Mouse (Mus musculus) embryonic fibroblast, embryonic 13.5 days (primary cell): ENCODE measurements around the gene Irf4. TPM values are rescaled to one million over a fixed set of nuclear protein-coding genes. Genes with fewer than 3 reads are reported as not detected.

ENCODE experiments used
- H3K27ac ChIP-seq: 2 replicates; pipeline ENCODE4 v1.5.1; 2012; ENCODE audit warnings: low read length, control low read depth, inconsistent platforms; ENCODE audit not compliant: insufficient read depth
- H3K4me1 ChIP-seq: 2 replicates; pipeline ENCODE4 v1.6.1; 2011; ENCODE audit warnings: low read length; ENCODE audit not compliant: control insufficient read depth, insufficient read depth
- H3K4me3 ChIP-seq: 2 replicates; pipeline ENCODE4 v1.5.1; 2011; ENCODE audit warnings: mild to moderate bottlenecking, control low read depth, low read length; ENCODE audit not compliant: insufficient read depth
- CTCF ChIP-seq: IDR thresholded peaks from 2 replicates; pipeline ENCODE4 v1.5.1; 2011; ENCODE audit warnings: mild to moderate bottlenecking, control low read depth, low read length, moderate library complexity, borderline replicate concordance; ENCODE audit not compliant: insufficient read depth
- POLR2A ChIP-seq: IDR thresholded peaks from 2 replicates; pipeline ENCODE4 v1.6.1; 2011; ENCODE audit warnings: low read depth, mild to moderate bottlenecking, control low read depth, low read length, moderate library complexity
- polyA plus RNA-seq: library from polyadenylated mRNA; stranded (reverse); fragments of >200 nt; gene quantifications from 2 replicates; pipeline ENCODE4 v1.2.4, GENCODE M21; 2011; ENCODE audit warnings: low read depth; ENCODE audit not compliant: missing spikeins, insufficient read length

The Irf4 gene
- polyA plus RNA-seq, 1 experiment = not detected

DNA sequence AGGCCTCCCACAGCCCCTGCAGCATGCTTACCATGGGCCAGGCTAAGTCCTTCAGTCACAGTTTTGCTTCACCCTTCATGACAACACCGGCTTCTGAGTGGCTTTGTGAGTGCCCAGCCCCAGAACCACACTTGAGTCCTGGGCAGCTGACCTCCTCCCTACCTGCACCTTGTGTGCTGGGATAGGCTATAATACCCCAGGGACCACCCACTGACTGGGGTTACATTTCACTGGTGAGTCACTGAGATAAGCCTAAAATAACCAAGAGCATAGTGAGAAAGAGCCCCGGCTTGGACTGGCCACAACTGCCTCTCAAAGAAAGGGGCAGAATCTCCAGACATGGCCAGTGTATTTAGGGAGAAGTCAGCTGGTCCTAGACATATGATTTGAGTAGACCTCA, 32.9 kb downstream of the Irf4 start:
- peak overlapping the region; percentile 30; the same call in 1 of the 2 replicates for H3K27ac ChIP-seq
- no peak overlapping the region for H3K4me3 ChIP-seq
- peaks cover 13% of the 10 kb centered on the region for H3K4me1 ChIP-seq
- TF ChIP-seq POLR2A (no peak), CTCF (no peak)

DNA sequence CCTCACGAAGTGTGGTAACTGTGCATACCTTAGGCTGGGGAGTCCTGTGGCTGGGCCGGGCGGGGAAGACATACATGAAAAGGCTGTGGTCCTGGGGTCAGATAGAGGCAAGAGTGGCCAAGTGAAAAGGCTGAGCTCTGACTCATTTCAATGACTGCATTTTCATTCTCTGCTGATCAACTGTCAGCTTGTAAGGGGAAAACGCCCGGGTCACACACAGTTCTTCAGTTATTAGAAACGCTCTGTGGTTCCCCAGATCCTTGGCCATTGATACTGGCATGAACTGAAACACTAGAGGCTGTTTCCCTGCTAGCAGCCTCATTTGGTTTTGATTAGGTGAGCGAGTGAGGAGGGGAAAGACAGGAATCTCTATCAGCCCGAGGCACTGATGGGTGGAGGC, 33.4 kb downstream of the Irf4 start:
- Histone ChIP-seq H3K4me1 (peaks cover 13% of the 10 kb centered on the region), H3K4me3 (no peak overlapping the region), H3K27ac (peak overlapping the region; percentile 30; the same call in 1 of the 2 replicates)
- no peak for TF ChIP-seq CTCF
- TF ChIP-seq POLR2A = no peak

DNA sequence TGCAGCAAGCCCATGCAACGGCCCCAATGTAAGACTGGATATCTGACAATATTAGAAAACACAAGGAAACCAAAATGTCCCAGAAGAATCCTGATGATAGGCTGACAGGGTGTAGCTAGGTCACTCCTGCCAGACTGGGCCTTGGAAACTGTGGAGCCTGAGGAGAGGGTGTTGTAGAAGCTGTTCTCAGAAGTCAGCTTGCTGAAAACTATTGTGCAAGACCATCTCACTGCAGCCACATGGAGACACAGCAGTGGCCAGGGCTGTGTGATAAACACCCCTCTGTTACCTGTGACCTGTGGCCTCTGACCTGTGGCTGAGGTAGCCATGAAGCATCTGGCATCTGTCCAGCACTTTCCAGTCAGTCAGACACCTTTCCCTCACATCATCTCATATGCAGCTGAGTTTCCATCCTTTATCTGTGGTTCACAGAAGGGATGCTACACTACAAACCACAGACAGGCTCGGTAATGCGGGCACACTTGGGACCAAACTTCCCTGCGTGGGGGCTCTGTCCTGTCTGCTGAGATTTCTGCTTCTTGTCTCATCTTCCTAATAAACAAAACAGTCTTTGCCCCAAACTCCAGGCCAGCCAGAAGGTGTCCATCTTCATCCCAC, 36.5 kb downstream of the Irf4 start:
- Histone ChIP-seq H3K27ac (no peak overlapping the region), H3K4me3 (no peak overlapping the region), H3K4me1 (peaks cover 13% of the 10 kb centered on the region)
- TF ChIP-seq CTCF (no peak), POLR2A (no peak)

GRCm38 (mm10) chr13:30786235-30787035, 37.4 kb downstream of the Irf4 start:
- Histone ChIP-seq H3K27ac (no peak overlapping the region), H3K4me3 (no peak overlapping the region), H3K4me1 (peaks cover 13% of the 10 kb centered on the region)
- TF ChIP-seq CTCF = no peak
- no peak for TF ChIP-seq POLR2A

GRCm38 (mm10) chr13:30787036-30787320, 38.0 kb downstream of the Irf4 start:
- Histone ChIP-seq H3K4me3 (no peak overlapping the region), H3K4me1 (peaks cover 10% of the 10 kb centered on the region), H3K27ac (no peak overlapping the region)
- TF ChIP-seq CTCF = no peak
- TF ChIP-seq POLR2A = no peak

DNA sequence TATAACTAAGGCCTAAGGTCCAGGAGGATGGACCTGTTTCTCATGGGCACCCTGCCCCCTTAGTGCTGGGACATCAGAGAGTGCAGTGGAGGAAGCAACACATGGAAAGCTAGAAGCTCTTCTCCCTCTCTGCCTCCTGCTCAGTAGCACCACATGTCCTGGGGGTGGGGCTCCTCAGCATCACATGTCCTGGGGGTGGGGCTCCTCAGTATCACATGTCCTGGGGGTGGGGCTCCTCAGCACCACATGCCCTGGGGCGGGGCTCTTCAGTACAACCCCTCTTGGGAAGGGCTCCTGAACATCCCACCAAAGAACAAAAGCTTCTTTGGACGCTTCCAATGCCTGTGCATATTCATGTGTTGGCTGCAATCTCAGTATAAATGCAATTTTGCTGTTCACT, 38.5 kb downstream of the Irf4 start:
- no peak overlapping the region for H3K4me3 ChIP-seq
- H3K4me1 ChIP-seq = peaks cover 6% of the 10 kb centered on the region
- TF ChIP-seq POLR2A = no peak
- TF ChIP-seq CTCF = no peak
- no peak overlapping the region for H3K27ac ChIP-seq

DNA sequence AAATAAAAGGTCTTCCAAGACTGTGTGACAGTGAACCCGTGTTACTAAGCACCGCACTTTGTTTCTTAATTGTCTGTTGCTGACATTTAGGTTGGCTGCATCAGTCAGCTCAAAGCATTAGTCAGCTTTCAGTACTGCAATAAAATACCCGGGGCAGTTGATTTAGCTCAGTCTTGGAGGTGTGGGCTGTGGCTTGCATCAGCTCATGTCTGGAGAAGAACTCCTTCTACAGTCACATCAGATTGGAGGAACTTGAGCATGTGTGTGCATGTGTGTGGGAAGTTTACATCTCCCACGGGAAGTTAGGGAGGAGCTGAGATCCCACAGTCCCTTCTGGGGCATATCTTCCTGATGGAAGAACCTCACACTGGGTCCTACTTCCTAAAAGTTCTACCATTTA, 38.9 kb downstream of the Irf4 start:
- no peak overlapping the region for H3K27ac ChIP-seq
- TF ChIP-seq POLR2A (no peak), CTCF (no peak)
- H3K4me1 ChIP-seq = peaks cover 2% of the 10 kb centered on the region
- H3K4me3 ChIP-seq = no peak overlapping the region

- no peak overlapping the region for H3K4me3 ChIP-seq
- no peak overlapping the region for H3K27ac ChIP-seq
- TF ChIP-seq POLR2A (no peak), CTCF (no peak)
- 0 out of 2 replicates have a peak, but pooled peaks cover 1% of the 10 kb centered on the region for H3K4me1 ChIP-seq
Measured at GRCm38 (mm10) chr13:30788421-30788820, 39.4 kb downstream of the Irf4 start.

- H3K4me3 ChIP-seq = no peak overlapping the region
- no peak overlapping the region for H3K27ac ChIP-seq
- TF ChIP-seq CTCF = no peak
- no peak for TF ChIP-seq POLR2A
- H3K4me1 ChIP-seq = 0 out of 2 replicates have a peak, but pooled peaks cover 2% of the 10 kb centered on the region
Measured at GRCm38 (mm10) chr13:30790016-30790415, 41.0 kb downstream of the Irf4 start.

DNA sequence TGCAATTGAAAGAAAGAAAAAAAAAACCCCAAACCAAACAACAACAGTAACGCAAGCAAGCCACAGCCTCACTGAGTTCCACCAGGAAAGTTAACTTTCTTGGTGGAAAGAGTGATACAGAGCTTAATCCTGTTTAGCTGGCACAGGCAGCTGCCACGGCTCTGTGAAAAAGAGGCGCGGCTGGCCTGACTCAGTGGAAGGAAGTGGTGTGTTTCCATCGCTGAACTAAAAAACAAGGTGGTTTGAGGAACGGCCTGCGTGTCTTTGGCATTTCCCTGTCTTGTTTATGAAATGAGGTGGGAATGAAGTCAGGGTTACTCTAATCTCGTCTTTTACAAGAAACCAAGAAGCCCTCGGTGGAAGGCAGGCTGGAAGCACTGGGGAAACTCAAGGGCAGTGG, 43.3 kb downstream of the Irf4 start:
- Histone ChIP-seq H3K4me3 (no peak overlapping the region), H3K27ac (no peak overlapping the region), H3K4me1 (0 out of 2 replicates have a peak, but pooled peaks cover 2% of the 10 kb centered on the region)
- TF ChIP-seq CTCF = no peak
- no peak for TF ChIP-seq POLR2A
